Mouse (Mus musculus): ENCODE measurements at regions not wholly inside any gene's neighbourhood (a gene's known extent, or its start where the extent isn't known, plus 50 kb on each side); places are given as distances from the start of the nearest gene placed in this dataset.

- Histone ChIP-seq H3K36me3 (ENCODE audit: control insufficient read depth, insufficient read depth, low read length) (no peaks in the 10 kb centered on the region), H3K4me2 (ENCODE audit: low read length) (no peak overlapping the region), H3K4me1 (ENCODE audit: control insufficient read depth, insufficient read depth, low read length) (no peaks in the 10 kb centered on the region), H3K9ac (ENCODE audit: low read depth, low read length) (no peak overlapping the region), H3K4me3 (ENCODE audit: low read depth, low read length) (no peak overlapping the region), H3K27me3 (ENCODE audit: control insufficient read depth, insufficient read depth, low read depth, low read length) (no peaks in the 10 kb centered on the region), H3K27ac (ENCODE audit: low read length) (no peak overlapping the region), H3K9me3 (replicated peaks; ENCODE audit: control insufficient read depth, low read length, poor library complexity, severe bottlenecking) (no peaks in the 10 kb centered on the region)
- 94% methylated on average over 3 of the region's 3 CpGs for WGBS
- ATAC-seq: no peak
Observed at GRCm38 (mm10) chr1:7451660-7452155, 2644.0 kb downstream of the Gm37988 start.

GRCm38 (mm10) chr1:7454931-7455330 lies 2647.2 kb downstream of the Gm37988 start:
- H3K4me1 ChIP-seq (ENCODE audit: control insufficient read depth, insufficient read depth, low read length): no peaks in the 10 kb centered on the region
- H3K27ac ChIP-seq (ENCODE audit: low read length): no peak overlapping the region
- no peak overlapping the region for H3K4me3 ChIP-seq (ENCODE audit: low read depth, low read length)
- no peaks in the 10 kb centered on the region for H3K9me3 ChIP-seq (replicated peaks; ENCODE audit: control insufficient read depth, low read length, poor library complexity, severe bottlenecking)
- no peaks in the 10 kb centered on the region for H3K27me3 ChIP-seq (ENCODE audit: control insufficient read depth, insufficient read depth, low read depth, low read length)
- WGBS: 80% methylated on average over 2 of the region's 2 CpGs
- H3K4me2 ChIP-seq (ENCODE audit: low read length): no peak overlapping the region
- H3K9ac ChIP-seq (ENCODE audit: low read depth, low read length): no peak overlapping the region
- no peak for ATAC-seq
- no peaks in the 10 kb centered on the region for H3K36me3 ChIP-seq (ENCODE audit: control insufficient read depth, insufficient read depth, low read length)

GRCm38 (mm10) chr1:7457895-7458294 lies 2650.2 kb downstream of the Gm37988 start:
- Histone ChIP-seq H3K9me3 (replicated peaks; ENCODE audit: control insufficient read depth, low read length, poor library complexity, severe bottlenecking) (no peaks in the 10 kb centered on the region), H3K4me2 (ENCODE audit: low read length) (no peak overlapping the region), H3K27ac (ENCODE audit: low read length) (no peak overlapping the region), H3K4me3 (ENCODE audit: low read depth, low read length) (no peak overlapping the region), H3K27me3 (ENCODE audit: control insufficient read depth, insufficient read depth, low read depth, low read length) (no peaks in the 10 kb centered on the region), H3K36me3 (ENCODE audit: control insufficient read depth, insufficient read depth, low read length) (no peaks in the 10 kb centered on the region), H3K9ac (ENCODE audit: low read depth, low read length) (no peak overlapping the region), H3K4me1 (ENCODE audit: control insufficient read depth, insufficient read depth, low read length) (no peaks in the 10 kb centered on the region)
- no peak for ATAC-seq

GRCm38 (mm10) chr1:7494096-7494495 lies 2686.4 kb downstream of the Gm37988 start:
- Histone ChIP-seq H3K4me3 (ENCODE audit: low read depth, low read length) (no peak overlapping the region), H3K36me3 (ENCODE audit: control insufficient read depth, insufficient read depth, low read length) (no peaks in the 10 kb centered on the region), H3K27ac (ENCODE audit: low read length) (no peak overlapping the region), H3K9me3 (replicated peaks; ENCODE audit: control insufficient read depth, low read length, poor library complexity, severe bottlenecking) (no peaks in the 10 kb centered on the region), H3K9ac (ENCODE audit: low read depth, low read length) (no peak overlapping the region), H3K4me1 (ENCODE audit: control insufficient read depth, insufficient read depth, low read length) (no peaks in the 10 kb centered on the region), H3K27me3 (ENCODE audit: control insufficient read depth, insufficient read depth, low read depth, low read length) (no peaks in the 10 kb centered on the region), H3K4me2 (ENCODE audit: low read length) (no peak overlapping the region)
- WGBS: 95% methylated on average over 1 of the region's 1 CpGs
- ATAC-seq: no peak

GRCm38 (mm10) chr1:7499042-7499441 lies 2691.3 kb downstream of the Gm37988 start:
- Histone ChIP-seq H3K9ac (ENCODE audit: low read depth, low read length) (no peak overlapping the region), H3K27me3 (ENCODE audit: control insufficient read depth, insufficient read depth, low read depth, low read length) (no peaks in the 10 kb centered on the region), H3K4me1 (ENCODE audit: control insufficient read depth, insufficient read depth, low read length) (no peaks in the 10 kb centered on the region), H3K4me3 (ENCODE audit: low read depth, low read length) (no peak overlapping the region), H3K4me2 (ENCODE audit: low read length) (no peak overlapping the region), H3K9me3 (replicated peaks; ENCODE audit: control insufficient read depth, low read length, poor library complexity, severe bottlenecking) (no peaks in the 10 kb centered on the region), H3K36me3 (ENCODE audit: control insufficient read depth, insufficient read depth, low read length) (no peaks in the 10 kb centered on the region), H3K27ac (ENCODE audit: low read length) (no peak overlapping the region)
- 74% methylated on average over 6 of the region's 6 CpGs for WGBS
- no peak for ATAC-seq

GRCm38 (mm10) chr1:7502363-7502762 lies 2694.7 kb downstream of the Gm37988 start:
- H3K9me3 ChIP-seq (replicated peaks; ENCODE audit: control insufficient read depth, low read length, poor library complexity, severe bottlenecking): no peaks in the 10 kb centered on the region
- H3K27ac ChIP-seq (ENCODE audit: low read length): no peak overlapping the region
- no peaks in the 10 kb centered on the region for H3K36me3 ChIP-seq (ENCODE audit: control insufficient read depth, insufficient read depth, low read length)
- no peak for ATAC-seq
- no peaks in the 10 kb centered on the region for H3K4me1 ChIP-seq (ENCODE audit: control insufficient read depth, insufficient read depth, low read length)
- no peak overlapping the region for H3K9ac ChIP-seq (ENCODE audit: low read depth, low read length)
- no peaks in the 10 kb centered on the region for H3K27me3 ChIP-seq (ENCODE audit: control insufficient read depth, insufficient read depth, low read depth, low read length)
- 83% methylated on average over 2 of the region's 2 CpGs for WGBS
- H3K4me2 ChIP-seq (ENCODE audit: low read length): no peak overlapping the region
- no peak overlapping the region for H3K4me3 ChIP-seq (ENCODE audit: low read depth, low read length)

- ATAC-seq: no peak
- Histone ChIP-seq H3K27ac (ENCODE audit: low read length) (no peak overlapping the region), H3K36me3 (ENCODE audit: control insufficient read depth, insufficient read depth, low read length) (no peaks in the 10 kb centered on the region), H3K4me1 (ENCODE audit: control insufficient read depth, insufficient read depth, low read length) (no peaks in the 10 kb centered on the region), H3K27me3 (ENCODE audit: control insufficient read depth, insufficient read depth, low read depth, low read length) (no peaks in the 10 kb centered on the region), H3K4me3 (ENCODE audit: low read depth, low read length) (no peak overlapping the region), H3K9me3 (replicated peaks; ENCODE audit: control insufficient read depth, low read length, poor library complexity, severe bottlenecking) (no peaks in the 10 kb centered on the region), H3K9ac (ENCODE audit: low read depth, low read length) (no peak overlapping the region), H3K4me2 (ENCODE audit: low read length) (no peak overlapping the region)
- 58% methylated on average over 8 of the region's 8 CpGs for WGBS
Observed at GRCm38 (mm10) chr1:7518791-7519190, 2711.1 kb downstream of the Gm37988 start.

GRCm38 (mm10) chr1:7533506-7533905 lies 2725.8 kb downstream of the Gm37988 start:
- Histone ChIP-seq H3K27ac (ENCODE audit: low read length) (no peak overlapping the region), H3K4me3 (ENCODE audit: low read depth, low read length) (no peak overlapping the region), H3K9ac (ENCODE audit: low read depth, low read length) (no peak overlapping the region), H3K27me3 (ENCODE audit: control insufficient read depth, insufficient read depth, low read depth, low read length) (no peaks in the 10 kb centered on the region), H3K4me2 (ENCODE audit: low read length) (no peak overlapping the region), H3K4me1 (ENCODE audit: control insufficient read depth, insufficient read depth, low read length) (no peaks in the 10 kb centered on the region), H3K36me3 (ENCODE audit: control insufficient read depth, insufficient read depth, low read length) (no peaks in the 10 kb centered on the region), H3K9me3 (replicated peaks; ENCODE audit: control insufficient read depth, low read length, poor library complexity, severe bottlenecking) (no peaks in the 10 kb centered on the region)
- no peak for ATAC-seq

- H3K4me2 ChIP-seq (ENCODE audit: low read length): no peak overlapping the region
- H3K4me3 ChIP-seq (ENCODE audit: low read depth, low read length): no peak overlapping the region
- H3K9me3 ChIP-seq (replicated peaks; ENCODE audit: control insufficient read depth, low read length, poor library complexity, severe bottlenecking): no peaks in the 10 kb centered on the region
- H3K27ac ChIP-seq (ENCODE audit: low read length): no peak overlapping the region
- no peak overlapping the region for H3K9ac ChIP-seq (ENCODE audit: low read depth, low read length)
- ATAC-seq: no peak
- H3K27me3 ChIP-seq (ENCODE audit: control insufficient read depth, insufficient read depth, low read depth, low read length): no peaks in the 10 kb centered on the region
- no peaks in the 10 kb centered on the region for H3K4me1 ChIP-seq (ENCODE audit: control insufficient read depth, insufficient read depth, low read length)
- H3K36me3 ChIP-seq (ENCODE audit: control insufficient read depth, insufficient read depth, low read length): no peaks in the 10 kb centered on the region
Observed at GRCm38 (mm10) chr1:7535191-7535590, 2727.5 kb downstream of the Gm37988 start.

GRCm38 (mm10) chr1:7543492-7543891 lies 2735.8 kb downstream of the Gm37988 start:
- peak; percentile 88 for ATAC-seq
- Histone ChIP-seq H3K27me3 (ENCODE audit: control insufficient read depth, insufficient read depth, low read depth, low read length) (no peaks in the 10 kb centered on the region), H3K4me1 (ENCODE audit: control insufficient read depth, insufficient read depth, low read length) (no peaks in the 10 kb centered on the region), H3K4me2 (ENCODE audit: low read length) (no peak overlapping the region), H3K27ac (ENCODE audit: low read length) (no peak overlapping the region), H3K9me3 (replicated peaks; ENCODE audit: control insufficient read depth, low read length, poor library complexity, severe bottlenecking) (no peaks in the 10 kb centered on the region), H3K9ac (ENCODE audit: low read depth, low read length) (no peak overlapping the region), H3K36me3 (ENCODE audit: control insufficient read depth, insufficient read depth, low read length) (no peaks in the 10 kb centered on the region), H3K4me3 (ENCODE audit: low read depth, low read length) (no peak overlapping the region)
- 28% methylated on average over 2 of the region's 2 CpGs for WGBS
